Mouse (Mus musculus) hindbrain, embryonic 14.5 days (tissue): ENCODE measurements at regions not wholly inside any gene's neighbourhood (a gene's known extent, or its start where the extent isn't known, plus 50 kb on each side); places are given as distances from the start of the nearest gene placed in this dataset.
"Not testable (repeated sequence)": the region's sequence is repeated elsewhere in the genome, so short reads cannot be mapped to it uniquely, and the experiment has no call there.

Experiments used
- ATAC-seq: fragments of 200-750 bp; cut with Nextera tagmentation; 2 replicates; pipeline ENCODE4 v1.8.0; 2017; ENCODE audit warnings: moderate number of reproducible peaks, mild to moderate bottlenecking, moderate TSS enrichment, moderate library complexity; ENCODE audit not compliant: low FRiP score
- DNase-seq: peaks from one replicate; pipeline ENCODE4 v3.0.0-alpha.2; 2015; ENCODE audit warnings: low spot score
- H3K27ac ChIP-seq: fragments of 300-500 bp; sonication (generic); 2 replicates; pipeline ENCODE4 v1.5.1; 2014; ENCODE audit warnings: mild to moderate bottlenecking, moderate library complexity
- H3K27me3 ChIP-seq: fragments of 300-500 bp; sonication (generic); 2 replicates; pipeline ENCODE4 v1.6.1; 2014; ENCODE audit warnings: mild to moderate bottlenecking, low read length, mixed read lengths; ENCODE audit not compliant: control insufficient read depth, insufficient read depth
- H3K36me3 ChIP-seq: fragments of 300-500 bp; sonication (generic); replicated peaks from 2 replicates; pipeline ENCODE4 v1.6.1; 2014; ENCODE audit not compliant: control insufficient read depth, insufficient read depth
- H3K4me1 ChIP-seq: fragments of 300-500 bp; sonication (generic); replicated peaks from 2 replicates; pipeline ENCODE4 v1.6.1; 2014; ENCODE audit warnings: antibody characterized with exemption, low read length, mixed read lengths; ENCODE audit not compliant: control insufficient read depth, insufficient read depth
- H3K4me2 ChIP-seq: fragments of 300-500 bp; sonication (generic); replicated peaks from 2 replicates; pipeline ENCODE4 v1.6.1; 2014; ENCODE audit warnings: mild to moderate bottlenecking, moderate library complexity
- H3K4me3 ChIP-seq: fragments of 300-500 bp; sonication (generic); replicated peaks from 2 replicates; pipeline ENCODE4 v1.5.1; 2014; ENCODE audit warnings: mild to moderate bottlenecking, low read length
- H3K9ac ChIP-seq: fragments of 300-500 bp; sonication (generic); 2 replicates; pipeline ENCODE4 v1.6.1; 2014
- H3K9me3 ChIP-seq: fragments of 300-500 bp; sonication (generic); 2 replicates; pipeline ENCODE4 v1.6.1; 2016; ENCODE audit warnings: low read length; ENCODE audit not compliant: control insufficient read depth
- WGBS: fragments of 180-500 bp; shearing (Covaris S2); extraction: QIAGEN DNeasy Blood & Tissue Kit; methylation state at CpG from one replicate; pipeline ENCODE4 v1.1.7; 2014; 5-methylcytosine and 5-hydroxymethylcytosine counted together

- 0 out of 2 replicates have a peak, but pooled peaks cover 17% of the 10 kb centered on the region for H3K9me3 ChIP-seq
- no peaks in the 10 kb centered on the region for H3K27me3 ChIP-seq
- no peak overlapping the region for H3K4me3 ChIP-seq
- 66% methylated on average over 3 of the region's 3 CpGs for WGBS
- H3K9ac ChIP-seq, result no peak overlapping the region
- H3K27ac ChIP-seq, result no peak overlapping the region
- H3K36me3 ChIP-seq, result no peaks in the 10 kb centered on the region
- ATAC-seq (no peak), DNase-seq (no peak)
- H3K4me1 ChIP-seq, result no peaks in the 10 kb centered on the region
- H3K4me2 ChIP-seq, result no peak overlapping the region
Measured at GRCm38 (mm10) chr12:114059615-114060014, 515.9 kb downstream of the Adam6a start.

- no peak overlapping the region for H3K4me3 ChIP-seq
- no peaks in the 10 kb centered on the region for H3K4me1 ChIP-seq
- H3K9me3 ChIP-seq, result peaks cover 38% of the 10 kb centered on the region
- no peak for ATAC-seq
- no peak overlapping the region for H3K27ac ChIP-seq
- DNase-seq, result no peak
- no peak overlapping the region for H3K9ac ChIP-seq
- H3K4me2 ChIP-seq, result no peak overlapping the region
- H3K36me3 ChIP-seq, result no peaks in the 10 kb centered on the region
- H3K27me3 ChIP-seq, result no peaks in the 10 kb centered on the region
Measured at GRCm38 (mm10) chr12:114067166-114067565, 523.5 kb downstream of the Adam6a start.

DNA sequence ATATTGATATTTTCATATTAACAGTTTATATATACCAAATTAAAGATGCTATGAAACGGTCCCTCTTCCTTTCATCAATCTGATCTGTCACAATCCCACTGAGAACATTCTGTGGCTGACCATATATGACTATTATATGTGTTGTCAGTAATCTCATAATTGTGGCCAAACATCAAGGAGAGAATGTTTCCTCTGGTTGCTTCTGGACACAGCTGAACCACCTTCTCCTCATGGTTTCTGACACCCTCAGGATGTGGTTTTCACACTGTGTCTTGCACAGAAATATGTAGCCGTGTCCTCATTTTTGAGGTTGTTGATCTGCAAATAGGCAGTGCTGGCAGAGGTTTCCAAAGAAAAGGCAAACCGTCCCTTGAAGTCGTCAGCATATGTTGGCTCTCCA lies 565.0 kb downstream of the Adam6a start:
- WGBS, result 86% methylated on average over 4 of the region's 4 CpGs
- H3K27me3 ChIP-seq, H3K27ac ChIP-seq, H3K4me1 ChIP-seq, H3K4me2 ChIP-seq, H3K4me3 ChIP-seq, ATAC-seq, DNase-seq, H3K36me3 ChIP-seq, H3K9ac ChIP-seq: not testable (repeated sequence)
- H3K9me3 ChIP-seq, result peaks cover 29% of the 10 kb centered on the region

GRCm38 (mm10) chr12:114134897-114135296 lies 591.2 kb downstream of the Adam6a start:
- Histone ChIP-seq H3K27ac (no peak overlapping the region), H3K36me3 (no peaks in the 10 kb centered on the region), H3K4me1 (no peaks in the 10 kb centered on the region), H3K9ac (no peak overlapping the region), H3K4me2 (no peak overlapping the region), H3K27me3 (no peaks in the 10 kb centered on the region), H3K9me3 (peaks cover 41% of the 10 kb centered on the region), H3K4me3 (no peak overlapping the region)
- 55% methylated on average over 1 of the region's 1 CpGs for WGBS
- no peak for ATAC-seq
- no peak for DNase-seq

- peaks cover 59% of the 10 kb centered on the region for H3K9me3 ChIP-seq
- no peak overlapping the region for H3K4me3 ChIP-seq
- H3K27ac ChIP-seq, result no peak overlapping the region
- H3K9ac ChIP-seq, result no peak overlapping the region
- WGBS, result 91% methylated on average over 4 of the region's 4 CpGs
- no peak overlapping the region for H3K4me2 ChIP-seq
- H3K4me1 ChIP-seq, result no peaks in the 10 kb centered on the region
- ATAC-seq (no peak), DNase-seq (no peak)
- H3K36me3 ChIP-seq, result no peaks in the 10 kb centered on the region
- H3K27me3 ChIP-seq, result no peaks in the 10 kb centered on the region
Measured at GRCm38 (mm10) chr12:114148779-114149178, 605.1 kb downstream of the Adam6a start.

DNA sequence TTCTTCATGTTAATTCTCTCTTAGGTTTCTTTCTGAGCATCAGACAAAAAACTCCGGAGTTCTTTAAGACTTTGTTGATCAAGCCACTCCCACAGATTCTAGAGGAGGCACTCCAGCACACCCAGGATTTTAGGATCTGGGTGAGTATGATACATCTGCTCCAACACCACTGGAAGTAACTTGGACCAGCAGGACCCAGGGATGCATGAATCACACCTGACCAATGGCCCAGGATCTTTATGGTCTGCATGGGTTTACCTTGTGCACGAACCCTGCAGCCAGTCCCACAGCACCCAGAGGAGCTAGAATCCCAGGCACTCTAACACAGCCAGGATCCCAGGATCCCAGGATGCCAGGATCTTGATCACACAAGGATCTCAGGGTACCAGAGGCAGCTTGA lies 628.6 kb downstream of the Adam6a start:
- Histone ChIP-seq H3K27me3 (no peaks in the 10 kb centered on the region), H3K27ac (no peak overlapping the region), H3K4me1 (no peaks in the 10 kb centered on the region), H3K4me3 (no peak overlapping the region), H3K4me2 (no peak overlapping the region), H3K9me3 (peaks cover 20% of the 10 kb centered on the region; the same call in 1 of the 2 replicates), H3K9ac (no peak overlapping the region), H3K36me3 (no peaks in the 10 kb centered on the region)
- 80% methylated on average over 2 of the region's 2 CpGs for WGBS
- no peak for DNase-seq
- ATAC-seq, result no peak

- H3K4me3 ChIP-seq, result no peak overlapping the region
- no peak overlapping the region for H3K9ac ChIP-seq
- H3K9me3 ChIP-seq, result peaks cover 39% of the 10 kb centered on the region
- H3K27me3 ChIP-seq, result no peaks in the 10 kb centered on the region
- WGBS, result 67% methylated on average over 1 of the region's 1 CpGs
- DNase-seq (no peak), ATAC-seq (no peak)
- H3K36me3 ChIP-seq, result no peaks in the 10 kb centered on the region
- H3K4me1 ChIP-seq, result no peaks in the 10 kb centered on the region
- H3K4me2 ChIP-seq, result no peak overlapping the region
- H3K27ac ChIP-seq, result no peak overlapping the region
Measured at GRCm38 (mm10) chr12:114199521-114199920, 655.8 kb downstream of the Adam6a start.

DNA sequence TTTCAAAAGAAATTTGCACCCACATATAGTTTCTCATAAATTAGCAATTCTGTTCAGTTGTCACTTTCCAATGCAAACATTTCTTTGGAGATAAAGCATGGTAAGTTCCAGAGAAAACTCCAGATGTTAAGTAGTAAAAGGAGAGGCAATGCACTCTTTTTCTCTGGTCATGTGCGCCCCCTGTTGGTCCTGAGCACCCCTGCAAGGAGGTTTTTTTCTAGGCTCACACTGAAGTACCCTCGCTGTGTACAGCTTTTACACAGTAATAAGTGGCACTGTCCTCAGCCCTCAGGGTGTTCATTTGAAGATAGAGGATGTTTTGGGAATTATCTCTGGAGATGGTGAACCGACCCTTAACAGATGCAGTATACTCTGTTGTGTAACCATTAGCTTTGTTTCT lies 678.8 kb downstream of the Adam6a start:
- 34% methylated on average over 3 of the region's 3 CpGs for WGBS
- Histone ChIP-seq H3K9me3 (peaks cover 46% of the 10 kb centered on the region), H3K27ac (no peak overlapping the region), H3K4me2 (no peak overlapping the region), H3K27me3 (no peaks in the 10 kb centered on the region), H3K9ac (no peak overlapping the region), H3K4me3 (no peak overlapping the region), H3K36me3 (no peaks in the 10 kb centered on the region), H3K4me1 (no peaks in the 10 kb centered on the region)
- ATAC-seq, result no peak
- DNase-seq, result no peak
